Mouse (Mus musculus) forebrain, embryonic 11.5 days (tissue): ENCODE measurements at regions not wholly inside any gene's neighbourhood (a gene's known extent, or its start where the extent isn't known, plus 50 kb on each side); places are given as distances from the start of the nearest gene placed in this dataset.
"Not testable (repeated sequence)": the region's sequence is repeated elsewhere in the genome, so short reads cannot be mapped to it uniquely, and the experiment has no call there.

Experiments used
- ATAC-seq: fragments of 200-750 bp; cut with Nextera tagmentation; replicated peaks from 2 replicates; pipeline ENCODE4 v1.8.0; 2017; ENCODE audit warnings: moderate TSS enrichment; ENCODE audit not compliant: low FRiP score
- DNase-seq: peaks from one replicate; pipeline ENCODE4 v3.0.0-alpha.2; 2017; ENCODE audit warnings: low spot score
- H3K27ac ChIP-seq: fragments of 300-500 bp; sonication (generic); 2 replicates; pipeline ENCODE4 v1.5.1; 2014; ENCODE audit warnings: low read depth, low read length
- H3K27me3 ChIP-seq: fragments of 300-500 bp; sonication (generic); 2 replicates; pipeline ENCODE4 v1.6.1; 2014; ENCODE audit warnings: mild to moderate bottlenecking, low read length, mixed read lengths; ENCODE audit not compliant: control insufficient read depth, insufficient read depth
- H3K36me3 ChIP-seq: fragments of 300-500 bp; sonication (generic); 2 replicates; pipeline ENCODE4 v1.6.1; 2014; ENCODE audit warnings: mild to moderate bottlenecking, low read length, moderate library complexity, mixed read lengths; ENCODE audit not compliant: control insufficient read depth, insufficient read depth
- H3K4me1 ChIP-seq: fragments of 300-500 bp; sonication (generic); replicated peaks from 2 replicates; pipeline ENCODE4 v1.6.1; 2014; ENCODE audit warnings: low read length, mixed read lengths; ENCODE audit not compliant: control insufficient read depth, insufficient read depth
- H3K4me2 ChIP-seq: fragments of 300-500 bp; sonication (generic); 2 replicates; pipeline ENCODE4 v1.6.1; 2014; ENCODE audit warnings: low read depth, mild to moderate bottlenecking, low read length, moderate library complexity, mixed read lengths; ENCODE audit not compliant: severe bottlenecking
- H3K4me3 ChIP-seq: fragments of 300-500 bp; sonication (generic); 2 replicates; pipeline ENCODE4 v1.5.1; 2014; ENCODE audit warnings: low read depth, low read length
- H3K9ac ChIP-seq: fragments of 300-500 bp; sonication (generic); 2 replicates; pipeline ENCODE4 v1.6.1; 2014; ENCODE audit warnings: low read length
- H3K9me3 ChIP-seq: fragments of 300-500 bp; sonication (generic); 2 replicates; pipeline ENCODE4 v1.6.1; 2016; ENCODE audit warnings: low read length, mixed read lengths; ENCODE audit not compliant: control insufficient read depth
- WGBS: fragments of 180-500 bp; shearing (Covaris S2); extraction: QIAGEN DNeasy Blood & Tissue Kit; methylation state at CpG from one replicate; pipeline ENCODE4 v1.1.7; 2014; 5-methylcytosine and 5-hydroxymethylcytosine counted together

GRCm38 (mm10) chr7:58458146-58458545 is 197.8 kb upstream of the Atp10a start:
- not testable (repeated sequence) for H3K4me1 ChIP-seq, H3K27ac ChIP-seq, H3K36me3 ChIP-seq, ATAC-seq, H3K9ac ChIP-seq, H3K4me3 ChIP-seq, DNase-seq, H3K27me3 ChIP-seq, H3K9me3 ChIP-seq, H3K4me2 ChIP-seq
- 88% methylated on average over 3 of the region's 3 CpGs for WGBS

GRCm38 (mm10) chr7:58460939-58461338 is 195.0 kb upstream of the Atp10a start:
- Histone ChIP-seq H3K27ac (no peak overlapping the region), H3K27me3 (no peaks in the 10 kb centered on the region), H3K4me1 (no peaks in the 10 kb centered on the region), H3K36me3 (no peaks in the 10 kb centered on the region), H3K4me3 (no peak overlapping the region), H3K9me3 (no peaks in the 10 kb centered on the region), H3K9ac (no peak overlapping the region), H3K4me2 (no peak overlapping the region)
- ATAC-seq = no peak
- DNase-seq = no peak
- WGBS = 89% methylated on average over 2 of the region's 2 CpGs

- no peaks in the 10 kb centered on the region for H3K36me3 ChIP-seq
- no peaks in the 10 kb centered on the region for H3K9me3 ChIP-seq
- WGBS = 59% methylated on average over 3 of the region's 3 CpGs
- H3K4me2 ChIP-seq = no peak overlapping the region
- H3K9ac ChIP-seq = no peak overlapping the region
- ATAC-seq (no peak), DNase-seq (no peak)
- no peaks in the 10 kb centered on the region for H3K27me3 ChIP-seq
- H3K4me1 ChIP-seq = no peaks in the 10 kb centered on the region
- no peak overlapping the region for H3K27ac ChIP-seq
- no peak overlapping the region for H3K4me3 ChIP-seq
Observed at GRCm38 (mm10) chr7:58473150-58473549, 182.8 kb upstream of the Atp10a start.

GRCm38 (mm10) chr7:58475139-58475538 is 180.8 kb upstream of the Atp10a start:
- no peaks in the 10 kb centered on the region for H3K9me3 ChIP-seq
- ATAC-seq (no peak), DNase-seq (no peak)
- no peak overlapping the region for H3K9ac ChIP-seq
- H3K4me3 ChIP-seq = no peak overlapping the region
- no peaks in the 10 kb centered on the region for H3K4me1 ChIP-seq
- no peak overlapping the region for H3K27ac ChIP-seq
- H3K27me3 ChIP-seq = no peaks in the 10 kb centered on the region
- no peak overlapping the region for H3K4me2 ChIP-seq
- no peaks in the 10 kb centered on the region for H3K36me3 ChIP-seq
- WGBS = 85% methylated on average over 2 of the region's 2 CpGs

GRCm38 (mm10) chr7:58488250-58488649 is 167.7 kb upstream of the Atp10a start:
- no peak for ATAC-seq
- H3K27me3 ChIP-seq = no peaks in the 10 kb centered on the region
- no peak for DNase-seq
- no peaks in the 10 kb centered on the region for H3K9me3 ChIP-seq
- no peak overlapping the region for H3K4me2 ChIP-seq
- no peak overlapping the region for H3K9ac ChIP-seq
- H3K4me3 ChIP-seq = no peak overlapping the region
- H3K4me1 ChIP-seq = no peaks in the 10 kb centered on the region
- WGBS = 51% methylated on average over 2 of the region's 2 CpGs
- no peaks in the 10 kb centered on the region for H3K36me3 ChIP-seq
- H3K27ac ChIP-seq = no peak overlapping the region
